Mouse (Mus musculus) brain, adult 10 weeks (tissue): Measurements from ENCODE around the gene Olfr855. TPM values are rescaled to one million over a fixed set of nuclear protein-coding genes. Genes with fewer than 3 reads are reported as not detected.

Source experiments
- polyA plus RNA-seq: library from polyadenylated mRNA; stranded (reverse); fragments of 350-450 nt; fragmentation: Illumina TruSeq; extraction: RNeasy Lipid Tissue Mini Kit (QIAGEN cat#74804); gene quantifications from one replicate; pipeline ENCODE4 v1.2.3, GENCODE M21; 2015; ENCODE audit warnings: low read depth, low replicate concordance

Gene Olfr855
- polyA plus RNA-seq: not detected

GRCm38 (mm10) chr9:19582317-19582716, at the start of gene Olfr855:
TSS of gene Olfr855 (plus strand) at chr9:19582617.

GRCm38 (mm10) chr9:19540976-19541375, 41.4 kb upstream of the Olfr855 start, which contains the start of gene Olfr853:
TSS of gene Olfr853 (minus strand) at chr9:19541076.

GRCm38 (mm10) chr9:19567282-19567681, 15.1 kb upstream of the Olfr855 start, which contains the start of gene Olfr854:
TSS of gene Olfr854 (minus strand) at chr9:19567382.

GRCm38 (mm10) chr9:19621843-19622822, 39.7 kb downstream of the Olfr855 start, which contains the start of gene Zfp317:
TSS of gene Zfp317 (plus strand) at chr9:19622102.

Other genes starting within 250 kb of the Olfr855 start
- gene Olfr845, start 246.2 kb upstream of the Olfr855 start, polyA plus RNA-seq: not detected
- not detected for gene Olfr846, start 218.6 kb upstream of the Olfr855 start, polyA plus RNA-seq
- not detected for gene Olfr847, start 203.9 kb upstream of the Olfr855 start, polyA plus RNA-seq
- not detected for gene Olfr849, start 142.4 kb upstream of the Olfr855 start, polyA plus RNA-seq
- gene Olfr850, start 104.4 kb upstream of the Olfr855 start, polyA plus RNA-seq: not detected
- not detected for gene Olfr851, start 89.3 kb upstream of the Olfr855 start, polyA plus RNA-seq
- gene Olfr853, start 41.5 kb upstream of the Olfr855 start, polyA plus RNA-seq: not detected
- gene Olfr854, start 15.2 kb upstream of the Olfr855 start, polyA plus RNA-seq: not detected
- gene Zfp317, start 39.5 kb downstream of the Olfr855 start, polyA plus RNA-seq: 23.6 TPM
- gene Olfr857, start 126.8 kb downstream of the Olfr855 start, polyA plus RNA-seq: not detected
- not detected for gene Olfr58, start 197.7 kb downstream of the Olfr855 start, polyA plus RNA-seq
- not detected for gene Olfr859, start 222.3 kb downstream of the Olfr855 start, polyA plus RNA-seq